Mouse (Mus musculus): Measurements from ENCODE around the gene Rnf19b. TPM values are rescaled to one million over a fixed set of nuclear protein-coding genes. Genes with fewer than 3 reads are reported as not detected.

Rnf19b gene
- polyA plus RNA-seq, 1 experiment from 2014 or later = 7.1 TPM

GRCm38 (mm10) chr4:129061486-129061885 is 3.4 kb downstream of the Rnf19b start:
- Histone ChIP-seq H3K4me1 (peaks cover 19% of the 10 kb centered on the region), H3K4me2 (no peak overlapping the region), H3K9ac (no peak overlapping the region), H3K27ac (no peak overlapping the region), H3K36me3 (no peaks in the 10 kb centered on the region), H3K4me3 (replicated peaks) (no peak overlapping the region), H3K9me3 (replicated peaks) (no peaks in the 10 kb centered on the region), H3K27me3 (no peaks in the 10 kb centered on the region)
- ATAC-seq (replicated peaks; ENCODE audit: low FRiP score) = no peak
- 95% methylated on average over 1 of the region's 1 CpGs for WGBS

- H3K9ac ChIP-seq = no peak overlapping the region
- no peaks in the 10 kb centered on the region for H3K9me3 ChIP-seq (replicated peaks)
- H3K4me1 ChIP-seq = peaks cover 16% of the 10 kb centered on the region
- ATAC-seq (replicated peaks; ENCODE audit: low FRiP score) = no peak
- no peak overlapping the region for H3K27ac ChIP-seq
- no peaks in the 10 kb centered on the region for H3K27me3 ChIP-seq
- H3K4me2 ChIP-seq = no peak overlapping the region
- H3K4me3 ChIP-seq (replicated peaks) = no peak overlapping the region
- WGBS = 81% methylated on average over 3 of the region's 3 CpGs
- H3K36me3 ChIP-seq = no peaks in the 10 kb centered on the region
Observed at GRCm38 (mm10) chr4:129062281-129063075, 4.4 kb downstream of the Rnf19b start.

DNA sequence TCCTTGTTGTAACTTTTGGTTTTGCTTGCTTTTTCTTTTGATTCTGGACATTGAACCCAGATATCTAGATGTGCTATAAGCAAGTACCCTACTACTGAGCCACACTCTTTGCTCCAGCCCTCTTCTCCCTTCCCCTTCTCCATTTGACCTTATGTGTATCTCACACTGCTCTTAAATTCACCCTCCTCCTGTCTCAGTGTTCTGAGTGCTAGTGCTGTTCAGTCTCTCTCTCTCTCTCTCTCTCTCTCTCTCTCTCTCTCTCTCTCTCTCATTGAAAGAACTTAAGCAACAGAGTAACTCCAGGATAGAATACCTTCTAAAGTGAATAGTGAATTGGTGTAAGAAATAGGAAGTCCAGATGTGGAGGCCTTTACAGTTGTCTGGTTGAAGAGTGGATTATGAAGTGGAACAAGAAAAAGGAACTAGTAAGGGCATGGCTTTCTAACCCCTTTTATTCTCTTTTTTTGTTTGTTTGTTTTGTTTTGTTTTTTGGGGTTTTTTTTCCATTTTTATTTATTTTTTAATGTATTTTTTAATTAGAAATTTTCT is 7.7 kb downstream of the Rnf19b start:
- no peak overlapping the region for H3K4me2 ChIP-seq
- no peak for ATAC-seq (replicated peaks; ENCODE audit: low FRiP score)
- H3K27me3 ChIP-seq = no peaks in the 10 kb centered on the region
- H3K36me3 ChIP-seq = no peaks in the 10 kb centered on the region
- H3K27ac ChIP-seq = no peak overlapping the region
- no peak overlapping the region for H3K9ac ChIP-seq
- H3K9me3 ChIP-seq (replicated peaks) = no peaks in the 10 kb centered on the region
- H3K4me1 ChIP-seq = 0 out of 2 replicates have a peak, but pooled peaks cover 5% of the 10 kb centered on the region
- H3K4me3 ChIP-seq (replicated peaks) = no peak overlapping the region

GRCm38 (mm10) chr4:129067638-129068415 is 9.8 kb downstream of the Rnf19b start:
- Histone ChIP-seq H3K27me3 (no peaks in the 10 kb centered on the region), H3K9ac (no peak overlapping the region), H3K4me1 (0 out of 2 replicates have a peak, but pooled peaks cover 5% of the 10 kb centered on the region), H3K36me3 (no peaks in the 10 kb centered on the region), H3K9me3 (replicated peaks) (no peaks in the 10 kb centered on the region), H3K4me3 (replicated peaks) (no peak overlapping the region), H3K27ac (no peak overlapping the region), H3K4me2 (no peak overlapping the region)
- ATAC-seq (replicated peaks; ENCODE audit: low FRiP score) = no peak
- 80% methylated on average over 5 of the region's 5 CpGs for WGBS

GRCm38 (mm10) chr4:129068848-129069247 is 10.8 kb downstream of the Rnf19b start:
- Histone ChIP-seq H3K4me1 (0 out of 2 replicates have a peak, but pooled peaks cover 2% of the 10 kb centered on the region), H3K27ac (no peak overlapping the region), H3K9ac (no peak overlapping the region), H3K36me3 (peaks cover 8% of the 10 kb centered on the region), H3K4me3 (replicated peaks) (no peak overlapping the region), H3K27me3 (no peaks in the 10 kb centered on the region), H3K9me3 (replicated peaks) (no peaks in the 10 kb centered on the region), H3K4me2 (no peak overlapping the region)
- no peak for ATAC-seq (replicated peaks; ENCODE audit: low FRiP score)
- 90% methylated on average over 4 of the region's 4 CpGs for WGBS

DNA sequence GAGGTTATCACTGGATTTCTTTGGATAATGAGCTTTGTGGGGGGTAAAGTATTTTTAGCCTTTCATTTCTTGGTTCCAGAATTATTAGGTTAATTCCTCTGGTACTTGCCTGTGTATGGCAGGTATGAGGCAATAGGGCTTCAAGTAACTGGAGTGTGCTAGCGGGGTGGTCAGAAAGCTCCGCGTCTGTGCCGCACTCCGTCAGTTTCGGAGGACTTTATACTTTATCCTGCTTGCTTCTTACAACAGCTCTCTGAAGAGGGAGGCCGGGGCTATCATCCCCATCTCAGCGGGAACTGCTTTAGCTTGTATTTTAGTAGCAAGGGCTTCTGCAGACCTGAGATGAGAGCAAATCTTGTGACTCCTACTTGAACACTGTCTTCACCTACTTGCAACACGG is 21.1 kb downstream of the Rnf19b start:
- Histone ChIP-seq H3K4me3 (replicated peaks) (no peak overlapping the region), H3K9me3 (replicated peaks) (no peaks in the 10 kb centered on the region), H3K9ac (no peak overlapping the region), H3K27me3 (no peaks in the 10 kb centered on the region), H3K36me3 (peaks cover 84% of the 10 kb centered on the region), H3K4me1 (peaks cover 3% of the 10 kb centered on the region; the same call in 1 of the 2 replicates), H3K4me2 (no peak overlapping the region), H3K27ac (no peak overlapping the region)
- 97% methylated on average over 9 of the region's 9 CpGs for WGBS
- ATAC-seq (replicated peaks; ENCODE audit: low FRiP score) = no peak

DNA sequence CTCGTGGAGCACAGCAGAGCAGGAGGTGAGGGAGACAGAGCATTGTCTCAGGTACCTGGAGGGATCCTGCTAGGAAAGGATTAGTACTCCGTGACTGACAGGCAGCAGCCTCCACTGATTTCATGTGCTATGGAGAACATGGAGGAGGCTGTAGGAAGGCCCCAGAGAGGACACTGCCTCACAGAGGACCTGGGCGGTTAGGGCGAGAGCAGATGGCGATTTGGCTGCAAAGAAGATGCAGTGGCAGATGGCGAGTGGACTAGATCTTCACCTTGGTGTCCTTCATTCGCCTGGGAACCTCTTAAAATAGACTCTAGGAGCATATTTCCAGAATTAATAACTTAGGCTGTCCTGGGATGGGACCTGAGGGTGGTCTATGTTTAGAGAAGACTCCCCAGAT is 23.0 kb downstream of the Rnf19b start:
- Histone ChIP-seq H3K9me3 (replicated peaks) (no peaks in the 10 kb centered on the region), H3K4me2 (no peak overlapping the region), H3K36me3 (peaks cover 78% of the 10 kb centered on the region), H3K9ac (no peak overlapping the region), H3K4me1 (peaks cover 3% of the 10 kb centered on the region; the same call in 1 of the 2 replicates), H3K27me3 (no peaks in the 10 kb centered on the region), H3K4me3 (replicated peaks) (no peak overlapping the region), H3K27ac (no peak overlapping the region)
- 90% methylated on average over 7 of the region's 7 CpGs for WGBS
- no peak for ATAC-seq (replicated peaks; ENCODE audit: low FRiP score)

GRCm38 (mm10) chr4:129081512-129081911 is 23.4 kb downstream of the Rnf19b start:
- H3K27ac ChIP-seq = no peak overlapping the region
- H3K4me3 ChIP-seq (replicated peaks) = no peak overlapping the region
- WGBS = 69% methylated on average over 6 of the region's 6 CpGs
- no peak overlapping the region for H3K9ac ChIP-seq
- peaks cover 73% of the 10 kb centered on the region for H3K36me3 ChIP-seq
- no peaks in the 10 kb centered on the region for H3K27me3 ChIP-seq
- H3K9me3 ChIP-seq (replicated peaks) = no peaks in the 10 kb centered on the region
- ATAC-seq (replicated peaks; ENCODE audit: low FRiP score) = no peak
- no peak overlapping the region for H3K4me2 ChIP-seq
- peaks cover 3% of the 10 kb centered on the region; the same call in 1 of the 2 replicates for H3K4me1 ChIP-seq

DNA sequence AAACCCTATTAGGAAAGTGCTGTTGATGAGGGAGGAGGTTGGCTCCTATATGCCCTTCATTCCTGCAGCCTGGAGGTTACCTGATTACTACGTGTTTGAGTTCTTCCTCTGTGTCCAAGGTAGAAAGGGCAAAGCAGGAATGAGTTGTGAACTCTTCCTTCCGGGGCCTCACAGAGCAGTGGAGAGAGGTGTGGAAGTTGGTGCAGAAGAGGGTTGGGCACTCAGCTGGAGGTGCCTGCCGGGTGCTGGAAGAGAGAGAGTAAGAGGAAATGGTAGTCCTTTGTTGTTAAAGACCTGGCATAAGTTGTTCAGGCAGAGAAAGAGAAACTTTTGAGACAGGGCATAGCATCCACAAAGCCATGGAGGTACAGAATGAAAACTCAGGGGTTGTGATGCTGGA is 23.9 kb downstream of the Rnf19b start:
- H3K27me3 ChIP-seq = no peaks in the 10 kb centered on the region
- 77% methylated on average over 3 of the region's 3 CpGs for WGBS
- H3K36me3 ChIP-seq = peaks cover 69% of the 10 kb centered on the region
- peaks cover 3% of the 10 kb centered on the region; the same call in 1 of the 2 replicates for H3K4me1 ChIP-seq
- ATAC-seq (replicated peaks; ENCODE audit: low FRiP score) = no peak
- no peak overlapping the region for H3K4me2 ChIP-seq
- H3K27ac ChIP-seq = no peak overlapping the region
- no peak overlapping the region for H3K4me3 ChIP-seq (replicated peaks)
- no peaks in the 10 kb centered on the region for H3K9me3 ChIP-seq (replicated peaks)
- no peak overlapping the region for H3K9ac ChIP-seq

- Histone ChIP-seq H3K4me3 (replicated peaks) (no peak overlapping the region), H3K9ac (no peak overlapping the region), H3K27ac (no peak overlapping the region), H3K4me2 (no peak overlapping the region), H3K36me3 (peaks cover 64% of the 10 kb centered on the region), H3K9me3 (replicated peaks) (no peaks in the 10 kb centered on the region), H3K4me1 (peaks cover 3% of the 10 kb centered on the region; the same call in 1 of the 2 replicates), H3K27me3 (no peaks in the 10 kb centered on the region)
- no peak; the same call in 1 of the 2 replicates for ATAC-seq (replicated peaks; ENCODE audit: low FRiP score)
- 43% methylated on average over 10 of the region's 10 CpGs for WGBS
Observed at GRCm38 (mm10) chr4:129082379-129083115, 24.5 kb downstream of the Rnf19b start.

- H3K27me3 ChIP-seq = no peaks in the 10 kb centered on the region
- no peak for ATAC-seq (replicated peaks; ENCODE audit: low FRiP score)
- no peaks in the 10 kb centered on the region for H3K9me3 ChIP-seq (replicated peaks)
- H3K4me1 ChIP-seq = peaks cover 3% of the 10 kb centered on the region; the same call in 1 of the 2 replicates
- no peak overlapping the region for H3K9ac ChIP-seq
- peaks cover 41% of the 10 kb centered on the region for H3K36me3 ChIP-seq
- H3K4me2 ChIP-seq = no peak overlapping the region
- no peak overlapping the region for H3K27ac ChIP-seq
- H3K4me3 ChIP-seq (replicated peaks) = no peak overlapping the region
- WGBS = 91% methylated on average over 9 of the region's 9 CpGs
Observed at GRCm38 (mm10) chr4:129084896-129085295, 26.8 kb downstream of the Rnf19b start.

All from kidney, embryonic 15.5 days (tissue).